Mouse (Mus musculus) lung, postnatal 0 days (tissue): ENCODE results near the gene Wfdc8. TPM values are rescaled to one million over a fixed set of nuclear protein-coding genes. Genes with fewer than 3 reads are reported as not detected.

Source experiments
- ATAC-seq: fragments of 200-750 bp; cut with Nextera tagmentation; 2 replicates; pipeline ENCODE4 v1.8.0; 2017; ENCODE audit warnings: moderate library complexity
- DNase-seq: peaks from one replicate; pipeline ENCODE4 v3.0.0-alpha.2; 2016; ENCODE audit warnings: low spot score
- H3K27ac ChIP-seq: fragments of 300-500 bp; sonication (generic); 2 replicates; pipeline ENCODE4 v1.5.1; 2014; ENCODE audit warnings: antibody characterized with exemption, mild to moderate bottlenecking, low read length, mixed read lengths
- H3K27me3 ChIP-seq: fragments of 300-500 bp; sonication (generic); replicated peaks from 2 replicates; pipeline ENCODE4 v1.6.1; 2014; ENCODE audit warnings: low read length, mixed read lengths; ENCODE audit not compliant: insufficient read depth
- H3K36me3 ChIP-seq: fragments of 300-500 bp; sonication (generic); 2 replicates; pipeline ENCODE4 v1.6.1; 2014; ENCODE audit warnings: low read length, mixed read lengths; ENCODE audit not compliant: insufficient read depth
- H3K4me1 ChIP-seq: fragments of 300-500 bp; sonication (generic); 2 replicates; pipeline ENCODE4 v1.6.1; 2014; ENCODE audit warnings: antibody characterized with exemption, low read depth, low read length, mixed read lengths; ENCODE audit not compliant: insufficient read depth
- H3K4me2 ChIP-seq: fragments of 300-500 bp; sonication (generic); replicated peaks from 2 replicates; pipeline ENCODE4 v1.6.1; 2014; ENCODE audit warnings: low read depth, mild to moderate bottlenecking, low read length, moderate library complexity, mixed read lengths
- H3K4me3 ChIP-seq: fragments of 300-500 bp; sonication (generic); 2 replicates; pipeline ENCODE4 v1.5.1; 2014; ENCODE audit warnings: low read depth, low read length
- H3K9ac ChIP-seq: fragments of 300-500 bp; sonication (generic); replicated peaks from 2 replicates; pipeline ENCODE4 v1.6.1; 2014; ENCODE audit warnings: low read depth, mild to moderate bottlenecking
- H3K9me3 ChIP-seq: fragments of 300-500 bp; sonication (generic); 2 replicates; pipeline ENCODE4 v1.6.1; 2016; ENCODE audit warnings: low read length, mixed read lengths
- CTCF ChIP-seq: IDR thresholded peaks from 2 replicates; pipeline ENCODE4 v1.5.1; 2016; ENCODE audit warnings: antibody characterized with exemption, mild to moderate bottlenecking
- EP300 ChIP-seq: IDR thresholded peaks from 2 replicates; pipeline ENCODE4 v1.6.1; 2016; ENCODE audit warnings: antibody characterized with exemption, mild to moderate bottlenecking, control low read depth
- WGBS: fragments of 180-500 bp; shearing (Covaris S2); extraction: QIAGEN DNeasy Blood & Tissue Kit; methylation state at CpG from one replicate; pipeline ENCODE4 v1.1.7; 2014; 5-methylcytosine and 5-hydroxymethylcytosine counted together
- polyA plus RNA-seq: library from polyadenylated mRNA; unstranded; fragments of >200 nt; fragmentation: Nextera tagmentation; extraction: Ambion mirVana; gene quantifications from 2 replicates; pipeline ENCODE4 v1.2.1, GENCODE M21; 2015

The Wfdc8 gene
- polyA plus RNA-seq, 1 experiment from 2014 or later = 0.36 TPM

DNA sequence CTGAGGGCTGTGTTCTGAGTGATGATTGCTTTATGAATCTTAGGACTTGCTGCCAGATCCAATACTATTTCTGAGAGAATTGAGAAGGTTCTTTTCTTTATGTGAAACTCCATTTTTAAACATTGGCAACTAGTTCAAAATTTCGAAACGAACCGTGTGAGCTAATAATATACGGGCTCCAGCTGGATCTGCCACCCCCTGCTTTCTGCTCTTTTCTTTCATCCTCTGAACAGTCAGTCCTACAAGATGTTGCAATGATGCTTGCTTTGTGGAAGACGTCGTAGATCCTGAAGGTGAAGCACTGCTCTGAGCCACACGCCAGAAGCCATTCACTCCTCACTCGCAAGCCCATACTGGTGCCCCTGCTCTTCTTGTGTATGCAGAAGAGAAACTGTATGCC is 55.0 kb downstream of the Wfdc8 start:
- Histone ChIP-seq H3K4me3 (no peak overlapping the region), H3K4me2 (no peak overlapping the region), H3K9ac (no peak overlapping the region), H3K27ac (peak overlapping the region; percentile 72), H3K4me1 (0 out of 2 replicates have a peak, but pooled peaks cover 3% of the 10 kb centered on the region), H3K27me3 (no peaks in the 10 kb centered on the region), H3K9me3 (no peaks in the 10 kb centered on the region), H3K36me3 (no peaks in the 10 kb centered on the region)
- TF ChIP-seq CTCF (no peak), EP300 (no peak)
- DNase-seq (peak; percentile 61), ATAC-seq (no peak)
- 40% methylated on average over 8 of the region's 8 CpGs for WGBS

DNA sequence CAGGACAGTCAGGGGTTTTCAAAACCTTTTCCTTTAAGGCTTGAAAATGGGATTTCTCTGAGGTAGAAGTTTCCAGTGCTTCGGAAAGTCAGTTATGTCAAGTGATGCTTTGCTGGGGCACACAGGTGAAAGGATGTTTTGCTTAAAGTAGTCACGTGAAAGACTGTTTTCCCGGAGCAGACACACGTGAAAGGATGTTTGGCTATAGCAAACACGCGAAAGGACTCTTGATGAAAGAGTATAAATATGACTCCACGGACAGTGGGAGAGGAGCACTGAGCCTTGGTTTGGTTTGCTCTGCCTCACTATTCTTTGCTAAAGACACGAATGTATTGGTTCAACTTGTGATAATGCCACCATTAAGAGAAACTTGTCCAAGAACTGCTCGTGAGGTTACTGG is 61.9 kb downstream of the Wfdc8 start:
- Histone ChIP-seq H3K36me3 (no peaks in the 10 kb centered on the region), H3K27ac (no peak overlapping the region), H3K27me3 (no peaks in the 10 kb centered on the region), H3K4me1 (no peaks in the 10 kb centered on the region), H3K4me3 (no peak overlapping the region), H3K9ac (no peak overlapping the region), H3K9me3 (no peaks in the 10 kb centered on the region), H3K4me2 (no peak overlapping the region)
- DNase-seq (peak; percentile 14), ATAC-seq (no peak; the same call in 1 of the 2 replicates)
- 44% methylated on average over 9 of the region's 9 CpGs for WGBS
- TF ChIP-seq EP300 = no peak
- no peak for TF ChIP-seq CTCF

DNA sequence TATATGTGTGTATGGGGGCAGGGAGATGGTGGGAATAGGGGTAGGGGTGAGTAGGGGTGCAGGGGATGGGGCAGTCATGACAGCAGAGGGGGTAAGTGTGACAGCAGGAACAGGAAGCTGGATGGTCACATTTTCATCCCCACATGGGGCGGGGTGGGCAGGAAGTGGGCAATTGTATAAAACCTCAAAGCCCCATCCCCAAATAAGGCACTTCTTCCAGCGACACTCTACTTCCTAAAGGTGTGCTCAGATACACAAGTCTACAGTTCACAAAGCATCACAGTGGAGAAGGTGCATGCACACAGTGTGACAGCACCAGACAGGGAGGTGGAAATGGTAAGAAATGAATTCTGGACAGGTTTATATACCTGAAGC is 62.5 kb downstream of the Wfdc8 start:
- H3K9ac ChIP-seq = no peak overlapping the region
- TF ChIP-seq EP300 (no peak), CTCF (no peak)

DNA sequence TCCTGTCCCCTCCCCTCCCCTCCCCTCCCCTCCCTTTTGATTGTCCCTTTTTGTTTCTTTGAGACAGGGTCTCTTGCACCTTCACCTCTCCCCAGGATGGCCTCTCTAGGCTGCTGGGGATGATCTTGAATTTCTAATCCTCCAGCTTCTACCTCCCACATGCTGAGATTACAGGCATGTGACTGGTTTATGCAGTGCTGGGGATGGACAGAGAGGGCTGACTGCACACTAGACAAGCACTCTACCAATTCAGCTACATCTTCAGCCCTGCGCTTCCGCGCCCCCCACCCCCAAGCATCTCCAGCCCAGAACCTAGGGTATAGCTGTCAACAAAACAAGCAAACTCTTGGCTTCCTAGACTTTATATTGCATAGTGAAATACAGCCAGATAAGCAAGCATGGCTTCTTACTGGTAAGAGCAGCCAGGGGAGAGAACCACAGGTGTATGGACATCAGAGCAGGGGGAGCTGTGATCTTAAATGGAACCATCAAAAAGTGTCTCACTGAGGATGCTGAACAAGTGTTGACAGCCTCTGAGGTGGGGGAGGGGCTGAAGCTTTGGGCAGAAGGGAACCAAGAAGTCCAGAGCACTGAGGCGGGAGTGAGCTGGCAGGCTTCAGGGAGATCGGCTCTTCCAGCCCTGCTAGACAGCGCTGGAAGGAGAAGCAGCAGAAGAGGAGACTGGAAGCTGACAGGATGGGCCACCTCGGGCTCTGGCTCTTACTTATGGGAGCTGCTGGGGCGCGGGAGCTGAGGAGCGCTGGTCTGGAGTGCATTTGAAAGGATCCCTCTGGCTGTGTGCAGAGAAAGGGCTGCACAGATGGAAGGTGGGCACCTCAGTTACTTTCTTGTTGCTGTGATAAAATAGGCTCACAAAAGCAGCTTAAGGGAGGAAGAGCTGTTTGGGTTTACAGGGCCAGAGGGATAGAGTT is 63.2 kb downstream of the Wfdc8 start:
- no peak for TF ChIP-seq EP300
- TF ChIP-seq CTCF = no peak
- no peak overlapping the region for H3K4me2 ChIP-seq
- no peaks in the 10 kb centered on the region for H3K27me3 ChIP-seq
- ATAC-seq = no peak
- H3K9me3 ChIP-seq = no peaks in the 10 kb centered on the region
- no peaks in the 10 kb centered on the region for H3K4me1 ChIP-seq
- no peak overlapping the region for H3K4me3 ChIP-seq
- no peaks in the 10 kb centered on the region for H3K36me3 ChIP-seq
- no peak for DNase-seq
- H3K9ac ChIP-seq = no peak overlapping the region
- 30% methylated on average over 10 of the region's 10 CpGs for WGBS
- H3K27ac ChIP-seq = no peak overlapping the region

More for the DNA sequence above, 62.5 kb downstream of the Wfdc8 start:
- ATAC-seq (no peak), DNase-seq (no peak)
- H3K4me2 ChIP-seq = no peak overlapping the region
- H3K9me3 ChIP-seq = no peaks in the 10 kb centered on the region
- H3K36me3 ChIP-seq = no peaks in the 10 kb centered on the region
- no peaks in the 10 kb centered on the region for H3K4me1 ChIP-seq
- H3K27ac ChIP-seq = no peak overlapping the region
- no peaks in the 10 kb centered on the region for H3K27me3 ChIP-seq
- H3K4me3 ChIP-seq = no peak overlapping the region
- WGBS = 69% methylated on average over 2 of the region's 2 CpGs

DNA sequence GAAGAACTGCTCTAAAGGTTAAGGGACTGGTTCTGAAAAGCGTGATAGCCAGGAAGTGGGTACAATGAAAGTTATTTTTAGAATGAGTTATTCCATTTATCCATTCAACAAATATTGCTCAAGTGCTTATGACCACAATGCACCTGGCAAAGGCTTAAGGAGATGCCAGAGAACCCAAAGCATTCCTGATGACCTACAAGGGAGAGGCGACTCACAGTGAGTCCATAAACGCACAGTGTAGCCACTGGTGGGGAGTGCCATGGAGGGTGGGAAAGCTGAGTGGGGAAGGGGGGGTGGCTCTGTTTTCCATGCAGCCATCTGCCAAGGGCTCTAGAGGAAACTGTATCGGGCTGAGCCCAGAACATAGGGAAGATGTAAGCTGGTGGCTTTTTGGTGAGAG is 64.1 kb downstream of the Wfdc8 start:
- Histone ChIP-seq H3K27ac (peak overlapping the region; percentile 66), H3K9me3 (no peaks in the 10 kb centered on the region), H3K27me3 (no peaks in the 10 kb centered on the region), H3K4me2 (no peak overlapping the region), H3K4me1 (no peaks in the 10 kb centered on the region), H3K9ac (no peak overlapping the region), H3K36me3 (no peaks in the 10 kb centered on the region), H3K4me3 (no peak overlapping the region)
- DNase-seq (peak; percentile 84), ATAC-seq (peak; percentile 93)
- peak; percentile 90 for TF ChIP-seq EP300
- no peak for TF ChIP-seq CTCF
- WGBS = 14% methylated on average over 4 of the region's 4 CpGs

Other genes starting within 250 kb of the Wfdc8 start
- gene Slpi, start 224.5 kb downstream of the Wfdc8 start, polyA plus RNA-seq = 79.5 and 106 TPM in 2 replicates
- gene Rbpjl, start 210.5 kb downstream of the Wfdc8 start, polyA plus RNA-seq = 29.7 and 42.6 TPM in 2 replicates
- 71.4 and 81.2 TPM in 2 replicates for gene Matn4, start 208.5 kb downstream of the Wfdc8 start, polyA plus RNA-seq
- 217 and 289 TPM in 2 replicates for gene Sdc4, start 169.7 kb downstream of the Wfdc8 start, polyA plus RNA-seq
- 63.5 and 66.2 TPM in 2 replicates for gene Sys1, start 156.7 kb downstream of the Wfdc8 start, polyA plus RNA-seq
- 23.5 and 32.9 TPM in 2 replicates for gene Gm20458, start 152.7 kb downstream of the Wfdc8 start, polyA plus RNA-seq
- gene Trp53tg5, start 139.9 kb downstream of the Wfdc8 start, polyA plus RNA-seq = not detected in 2 replicates
- 39.9 and 44.6 TPM in 2 replicates for gene Dbndd2, start 127.5 kb downstream of the Wfdc8 start, polyA plus RNA-seq
- 45.5 and 54.8 TPM in 2 replicates for gene Pigt, start 116.1 kb downstream of the Wfdc8 start, polyA plus RNA-seq
- 1,345 and 1,354 TPM in 2 replicates for gene Wfdc2, start 51.2 kb downstream of the Wfdc8 start, polyA plus RNA-seq
- gene Spint3, start 40.2 kb downstream of the Wfdc8 start, polyA plus RNA-seq = not detected in 2 replicates
- gene Wfdc6a, start 28.2 kb downstream of the Wfdc8 start, polyA plus RNA-seq = 0.93 and 1.0 TPM in 2 replicates
- gene Eppin, start 20.0 kb downstream of the Wfdc8 start, polyA plus RNA-seq = not detected in 2 replicates
- gene Wfdc6b, start 104 bp downstream of the Wfdc8 start, polyA plus RNA-seq = 0.90 and 1.3 TPM in 2 replicates
- gene Wfdc16, start 25.2 kb upstream of the Wfdc8 start, polyA plus RNA-seq = not detected in 2 replicates
- 0.57 and 0.88 TPM in 2 replicates for gene Wfdc10, start 42.4 kb upstream of the Wfdc8 start, polyA plus RNA-seq
- not detected in 2 replicates for gene Wfdc9, start 43.0 kb upstream of the Wfdc8 start, polyA plus RNA-seq
- gene Wfdc11, start 60.5 kb upstream of the Wfdc8 start, polyA plus RNA-seq = not detected in 2 replicates
- gene Wfdc13, start 71.5 kb upstream of the Wfdc8 start, polyA plus RNA-seq = 1.3 and 1.9 TPM in 2 replicates
- not detected in 2 replicates for gene Spint4, start 84.9 kb upstream of the Wfdc8 start, polyA plus RNA-seq
- not detected in 2 replicates for gene Spint5, start 101.7 kb upstream of the Wfdc8 start, polyA plus RNA-seq
- gene Wfdc3, start 132.3 kb upstream of the Wfdc8 start, polyA plus RNA-seq = 6.4 and 6.6 TPM in 2 replicates
- 47.1 and 47.2 TPM in 2 replicates for gene Dnttip1, start 132.4 kb upstream of the Wfdc8 start, polyA plus RNA-seq
- 21.1 and 33.3 TPM in 2 replicates for gene Ube2c, start 156.3 kb upstream of the Wfdc8 start, polyA plus RNA-seq
- 0.47 and 1.2 TPM in 2 replicates for gene Tnnc2, start 166.3 kb upstream of the Wfdc8 start, polyA plus RNA-seq
- 27.4 and 28.6 TPM in 2 replicates for gene Snx21, start 172.2 kb upstream of the Wfdc8 start, polyA plus RNA-seq
- gene Acot8, start 191.3 kb upstream of the Wfdc8 start, polyA plus RNA-seq = 17.8 and 18.9 TPM in 2 replicates
- 4.3 and 5.3 TPM in 2 replicates for gene Zswim3, start 191.5 kb upstream of the Wfdc8 start, polyA plus RNA-seq
- 7.7 and 8.1 TPM in 2 replicates for gene Zswim1, start 209.1 kb upstream of the Wfdc8 start, polyA plus RNA-seq
- not detected in 2 replicates for gene Spata25, start 214.9 kb upstream of the Wfdc8 start, polyA plus RNA-seq
- gene Ctsa, start 219.2 kb upstream of the Wfdc8 start, polyA plus RNA-seq = 146 and 147 TPM in 2 replicates
- 5.4 and 6.5 TPM in 2 replicates for gene Neurl2, start 219.8 kb upstream of the Wfdc8 start, polyA plus RNA-seq
- gene Pltp, start 244.1 kb upstream of the Wfdc8 start, polyA plus RNA-seq = 286 and 314 TPM in 2 replicates